Mouse (Mus musculus): ENCODE measurements around the gene Atxn7l1.

DNA sequence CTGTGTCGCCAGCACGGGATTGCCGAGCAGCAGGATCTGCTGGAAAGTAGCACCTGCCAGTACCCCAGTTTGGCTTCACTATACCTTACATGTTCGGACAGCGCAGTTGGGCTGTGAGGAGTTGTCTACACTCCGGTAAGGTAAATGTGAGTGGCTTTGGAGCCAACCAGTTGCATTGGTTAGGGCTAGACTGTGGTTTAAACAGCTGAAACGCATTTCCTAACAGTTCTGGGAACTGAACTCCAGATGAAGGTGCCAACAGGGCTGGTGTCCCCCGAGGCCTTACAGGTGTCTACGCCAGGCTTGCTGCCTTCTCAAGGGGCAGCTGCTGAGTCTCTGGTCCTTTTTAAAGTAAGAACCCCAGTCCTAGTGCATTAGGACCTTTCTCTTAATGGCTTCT is 157.6 kb downstream of the Atxn7l1 start:
- TF ChIP-seq MAFK (IDR thresholded peaks at IDR 0.05; ENCODE audit: insufficient read depth, low read depth, low read length), result no peak
- no peak for TF ChIP-seq ZNF384 (IDR thresholded peaks at IDR 0.05; ENCODE audit: low read depth, low read length)
- TF ChIP-seq ZC3H11A (IDR thresholded peaks at IDR 0.05; ENCODE audit: borderline replicate concordance, low read depth, low read length), result no peak
